Mouse (Mus musculus) ES-Bruce4 (cell line): ENCODE measurements around the gene Tex44. TPM values are rescaled to one million over a fixed set of nuclear protein-coding genes. Genes with fewer than 3 reads are reported as not detected.

Source experiments
- H3K27ac ChIP-seq: 2 replicates; pipeline ENCODE4 v1.5.1; 2012; ENCODE audit warnings: low read length, inconsistent platforms; ENCODE audit not compliant: insufficient read depth
- H3K27me3 ChIP-seq: 2 replicates; pipeline ENCODE4 v1.6.1; 2012; ENCODE audit warnings: mild to moderate bottlenecking, low read length, inconsistent platforms; ENCODE audit not compliant: control insufficient read depth, poor library complexity, insufficient read depth, severe bottlenecking
- H3K36me3 ChIP-seq: 2 replicates; pipeline ENCODE4 v1.6.1; 2012; ENCODE audit warnings: inconsistent platforms, mild to moderate bottlenecking, low read length, moderate library complexity; ENCODE audit not compliant: control insufficient read depth, poor library complexity, insufficient read depth, severe bottlenecking
- H3K4me1 ChIP-seq: one replicate; pipeline ENCODE4 v1.8.1; 2011; ENCODE audit warnings: low read length; ENCODE audit not compliant: control insufficient read depth, insufficient read depth
- H3K4me3 ChIP-seq: 2 replicates; pipeline ENCODE4 v1.5.1; 2011; ENCODE audit warnings: low read depth, mild to moderate bottlenecking, low read length
- H3K9ac ChIP-seq: 2 replicates; pipeline ENCODE4 v1.6.1; 2012; ENCODE audit warnings: low read depth, mild to moderate bottlenecking, inconsistent platforms; ENCODE audit not compliant: poor library complexity, severe bottlenecking
- H3K9me3 ChIP-seq: replicated peaks from 2 replicates; pipeline ENCODE4 v1.6.1; 2012; ENCODE audit warnings: mild to moderate bottlenecking, low read length, inconsistent platforms; ENCODE audit not compliant: control insufficient read depth, poor library complexity, insufficient read depth, severe bottlenecking
- CTCF ChIP-seq: IDR thresholded peaks from one replicate; pipeline ENCODE4 v1.8.1; 2011; ENCODE audit warnings: low read depth, low read length
- EP300 ChIP-seq: IDR thresholded peaks from 2 replicates; pipeline ENCODE4 v1.6.1; 2011; ENCODE audit warnings: low read depth, low read length; ENCODE audit not compliant: insufficient read depth
- POLR2A ChIP-seq: IDR thresholded peaks from one replicate; pipeline ENCODE4 v1.8.1; 2011; ENCODE audit warnings: low read length; ENCODE audit not compliant: insufficient read depth
- polyA plus RNA-seq: library from polyadenylated mRNA; stranded (reverse); fragments of >200 nt; gene quantifications from 2 replicates; pipeline ENCODE4 v1.2.4, GENCODE M21; 2011; ENCODE audit warnings: low read depth; ENCODE audit not compliant: missing spikeins, insufficient read depth, insufficient read length

Tex44 gene
- polyA plus RNA-seq, 1 experiment: not detected

DNA sequence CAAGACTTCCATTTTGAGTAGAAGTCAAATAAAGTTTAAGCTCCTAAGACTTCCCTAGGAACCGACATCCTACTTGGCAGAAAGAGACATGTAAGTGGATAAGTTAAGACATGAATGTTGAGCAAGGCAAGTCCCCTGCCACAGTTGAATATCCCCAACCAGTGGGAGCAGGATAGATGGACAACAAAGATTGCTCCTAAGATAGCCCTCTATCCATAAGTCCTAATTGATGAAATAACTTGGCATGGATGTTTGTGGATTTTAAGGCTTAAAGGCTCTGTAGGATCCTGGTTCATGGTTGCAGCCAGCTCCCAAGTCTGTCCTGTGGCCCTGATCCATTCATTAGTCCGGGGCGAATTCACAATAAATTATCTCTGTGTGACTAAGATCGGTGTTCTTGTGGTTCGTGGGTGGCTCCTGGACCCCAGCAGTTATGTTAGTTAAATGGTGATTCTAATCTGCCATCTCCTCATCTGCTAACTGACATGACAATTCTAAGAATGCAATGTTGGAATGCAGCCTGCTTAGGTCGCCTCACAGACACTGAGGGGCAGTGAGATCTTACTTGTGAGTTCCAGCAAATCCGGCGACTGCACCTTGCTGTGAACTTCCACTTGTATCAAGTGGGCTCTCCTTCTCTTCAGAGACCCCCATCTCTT lies 25.9 kb upstream of the Tex44 start:
- no peaks in the 10 kb centered on the region for H3K36me3 ChIP-seq
- H3K4me1 ChIP-seq: no peaks in the 10 kb centered on the region
- H3K27ac ChIP-seq: no peak overlapping the region
- H3K4me3 ChIP-seq: no peak overlapping the region
- TF ChIP-seq POLR2A (no peak), EP300 (no peak), CTCF (no peak)
- H3K9ac ChIP-seq: no peak overlapping the region
- H3K9me3 ChIP-seq: no peaks in the 10 kb centered on the region
- no peaks in the 10 kb centered on the region for H3K27me3 ChIP-seq

DNA sequence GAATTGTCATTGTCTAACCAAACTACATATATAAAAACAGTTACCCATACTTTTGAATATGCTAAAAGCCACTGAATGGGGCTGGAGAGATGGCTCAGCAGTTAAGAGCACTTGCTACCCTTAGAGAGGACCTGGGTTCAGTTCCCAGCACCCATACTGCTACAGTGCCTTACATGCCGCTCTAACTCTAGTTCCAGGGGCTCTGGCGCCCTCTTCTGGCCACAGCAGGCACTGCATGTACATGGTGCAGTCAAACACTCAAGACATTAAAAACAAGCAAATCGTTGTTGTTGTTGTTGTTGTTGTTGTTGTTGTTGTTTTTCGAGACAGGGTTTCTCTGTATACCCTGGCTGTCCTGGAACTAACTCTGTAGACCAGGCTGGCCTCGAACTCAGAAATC lies 21.3 kb upstream of the Tex44 start:
- no peak for TF ChIP-seq EP300
- peak; percentile 97 for TF ChIP-seq CTCF
- H3K9me3 ChIP-seq: no peaks in the 10 kb centered on the region
- no peaks in the 10 kb centered on the region for H3K4me1 ChIP-seq
- H3K9ac ChIP-seq: no peak overlapping the region
- H3K36me3 ChIP-seq: no peaks in the 10 kb centered on the region
- H3K4me3 ChIP-seq: no peak overlapping the region
- no peaks in the 10 kb centered on the region for H3K27me3 ChIP-seq
- no peak overlapping the region for H3K27ac ChIP-seq

DNA sequence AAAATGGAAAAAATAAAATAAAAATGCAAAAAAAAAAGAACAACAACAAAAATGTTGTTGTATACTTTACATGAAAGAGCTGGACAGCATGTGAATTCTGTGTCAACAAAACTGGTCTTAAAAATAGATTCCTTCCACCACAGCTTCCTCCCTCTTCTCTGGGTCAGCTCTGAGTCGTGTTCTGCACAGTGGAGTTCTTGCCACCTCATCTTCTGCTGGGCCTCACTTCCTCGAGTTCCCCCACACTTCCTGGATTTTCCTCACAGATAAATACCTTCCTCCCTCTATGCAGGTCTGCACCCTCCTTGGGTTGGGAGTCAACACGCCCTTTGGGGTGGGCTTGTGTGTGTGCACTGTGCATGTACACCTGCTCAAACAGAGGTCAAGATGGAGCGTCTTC lies 19.8 kb upstream of the Tex44 start:
- H3K4me1 ChIP-seq: no peaks in the 10 kb centered on the region
- no peaks in the 10 kb centered on the region for H3K36me3 ChIP-seq
- no peak overlapping the region for H3K4me3 ChIP-seq
- H3K9me3 ChIP-seq: no peaks in the 10 kb centered on the region
- H3K27ac ChIP-seq: no peak overlapping the region
- no peak overlapping the region for H3K9ac ChIP-seq
- no peak for TF ChIP-seq EP300
- no peak for TF ChIP-seq POLR2A
- no peak for TF ChIP-seq CTCF
- no peaks in the 10 kb centered on the region for H3K27me3 ChIP-seq

DNA sequence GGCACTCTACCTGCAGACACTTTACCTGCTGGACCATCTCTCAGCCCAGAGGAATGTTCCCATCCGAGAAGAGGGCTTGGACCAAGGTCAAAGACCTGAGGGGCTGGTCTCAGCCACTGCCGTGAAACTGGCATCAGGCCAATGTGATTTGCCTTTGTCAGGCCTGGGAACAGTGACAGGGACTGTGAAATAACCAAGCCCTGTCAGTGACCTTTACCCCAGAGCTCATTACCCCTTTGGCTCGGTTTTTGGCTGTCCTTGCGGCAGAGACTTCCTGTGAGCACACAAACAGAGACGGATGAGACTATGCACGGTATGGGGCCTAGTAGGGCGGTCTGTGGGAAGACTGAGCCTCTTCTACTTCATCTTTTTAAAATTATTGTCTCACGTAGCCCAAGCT lies 19.2 kb upstream of the Tex44 start:
- H3K4me1 ChIP-seq: no peaks in the 10 kb centered on the region
- no peaks in the 10 kb centered on the region for H3K27me3 ChIP-seq
- no peak overlapping the region for H3K4me3 ChIP-seq
- H3K9me3 ChIP-seq: no peaks in the 10 kb centered on the region
- no peak overlapping the region for H3K9ac ChIP-seq
- no peak overlapping the region for H3K27ac ChIP-seq
- TF ChIP-seq CTCF (no peak), EP300 (no peak), POLR2A (no peak)
- H3K36me3 ChIP-seq: no peaks in the 10 kb centered on the region

DNA sequence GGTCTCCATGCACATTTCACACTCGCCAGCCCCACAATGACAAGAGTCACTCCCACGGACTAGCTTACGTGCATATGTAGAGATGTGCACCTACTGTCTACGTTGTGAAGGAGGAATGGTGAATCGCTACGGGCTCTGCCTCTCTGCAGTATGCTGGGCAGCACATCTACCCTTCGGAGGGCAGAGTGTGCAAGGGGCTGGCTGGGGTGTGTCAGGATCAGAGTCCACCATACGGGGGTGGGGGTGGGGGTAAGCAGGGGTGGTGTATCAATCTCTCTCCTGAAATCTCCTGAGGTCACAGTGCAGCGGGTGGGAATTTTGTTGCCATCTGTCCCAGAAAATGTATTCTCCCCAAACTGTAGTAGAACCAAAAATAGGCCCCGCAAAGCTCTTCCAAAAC lies 17.6 kb upstream of the Tex44 start:
- Histone ChIP-seq H3K4me1 (no peaks in the 10 kb centered on the region), H3K36me3 (no peaks in the 10 kb centered on the region), H3K27me3 (no peaks in the 10 kb centered on the region), H3K9me3 (no peaks in the 10 kb centered on the region), H3K4me3 (no peak overlapping the region), H3K27ac (no peak overlapping the region), H3K9ac (no peak overlapping the region)
- TF ChIP-seq POLR2A (no peak), CTCF (no peak)

DNA sequence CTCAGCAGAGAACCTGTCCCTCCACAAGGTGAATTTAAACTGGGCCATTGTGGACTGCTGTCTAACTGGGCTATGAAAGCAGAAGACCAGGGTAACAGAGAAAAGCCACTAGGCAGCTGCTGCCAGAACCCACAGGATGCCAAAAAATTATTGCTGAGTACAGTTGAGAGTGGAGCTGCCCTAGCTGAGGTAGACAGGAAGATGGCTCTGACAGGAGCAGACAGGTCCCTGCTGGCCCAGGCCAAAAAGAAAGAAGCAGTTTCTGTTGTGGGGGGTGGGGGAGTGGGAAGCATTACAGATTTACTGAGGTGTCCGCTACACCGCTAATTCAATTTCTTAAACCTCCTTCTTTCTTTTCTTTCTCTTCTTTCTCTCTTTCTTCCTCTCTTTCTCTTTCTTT lies 16.7 kb upstream of the Tex44 start:
- Histone ChIP-seq H3K27me3 (no peaks in the 10 kb centered on the region), H3K4me3 (no peak overlapping the region), H3K9ac (no peak overlapping the region), H3K9me3 (no peaks in the 10 kb centered on the region), H3K36me3 (no peaks in the 10 kb centered on the region), H3K27ac (no peak overlapping the region), H3K4me1 (no peaks in the 10 kb centered on the region)
- TF ChIP-seq CTCF (no peak), EP300 (no peak), POLR2A (no peak)

DNA sequence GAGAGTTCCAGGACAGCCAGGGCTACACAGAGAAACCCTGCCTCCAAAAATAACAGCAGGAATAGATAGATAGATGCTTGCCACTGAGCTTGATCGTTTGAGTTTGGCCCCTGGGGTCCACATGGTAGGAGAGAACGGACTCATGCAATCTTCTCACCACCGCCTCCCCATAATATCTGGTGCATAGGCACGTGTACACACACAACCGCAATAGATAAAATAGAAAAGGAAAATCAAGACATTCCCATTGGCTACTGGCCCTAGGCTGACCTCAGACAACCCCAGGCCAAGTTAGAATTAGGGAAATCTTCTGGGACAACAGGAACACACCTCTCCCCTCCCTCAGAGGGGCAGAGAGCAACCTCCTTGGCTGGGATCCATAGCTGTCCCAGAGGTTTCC lies 11.4 kb upstream of the Tex44 start:
- TF ChIP-seq POLR2A: no peak
- no peak for TF ChIP-seq CTCF

More for the DNA sequence above, 11.4 kb upstream of the Tex44 start:
- no peaks in the 10 kb centered on the region for H3K9me3 ChIP-seq
- H3K9ac ChIP-seq: no peak overlapping the region
- H3K27me3 ChIP-seq: no peaks in the 10 kb centered on the region
- H3K36me3 ChIP-seq: no peaks in the 10 kb centered on the region
- H3K27ac ChIP-seq: no peak overlapping the region
- H3K4me1 ChIP-seq: no peaks in the 10 kb centered on the region
- no peak overlapping the region for H3K4me3 ChIP-seq
